Mouse (Mus musculus) adrenal gland, postnatal 4 days (tissue): ENCODE data around the gene Lgals4. TPM values are rescaled to one million over a fixed set of nuclear protein-coding genes. Genes with fewer than 3 reads are reported as not detected.
A peak's percentile ranks its signal among the peaks of the same experiment; 100 is the strongest.

Experiments used
- DNase-seq, 2 experiments: peaks; one replicate each; pipeline ENCODE4 v3.0.0; 2021 to 2022; ENCODE audit warnings: low spot score in 2 of 2, mixed read lengths in 2 of 2
- long read RNA-seq, 2 experiments: library from polyadenylated mRNA; stranded (forward); transcript quantifications; one replicate each; pipeline ENCODE4 v2.0.0; 2021
- total RNA-seq, 2 experiments: library from RNA; stranded (reverse); gene quantifications; 2 replicates each; pipeline ENCODE4 v1.2.3; 2021

Gene Lgals4
- 10 to 100 TPM; 29.2 to 33.2 TPM for total RNA-seq
- long read RNA-seq, experiment 1, partial matches to known transcripts: 1 of 1 reads
- long read RNA-seq, experiment 1, other reads (novel, unspliced or antisense): 0 of 1 reads
- long read RNA-seq, experiment 2, partial matches to known transcripts: 2 of 16 reads
- long read RNA-seq, experiment 2, other reads (novel, unspliced or antisense): 11 of 16 reads

- peak in 1 of 2 experiments; percentile 2 for DNase-seq
Observed at GRCm38 (mm10) chr7:28833723-28834347, at the start of gene Lgals4. TSS of gene Lgals4 (plus strand) at chr7:28833854.

GRCm38 (mm10) chr7:28785161-28785560 is 48.5 kb upstream of the Lgals4 start:
- no peak for DNase-seq

DNA sequence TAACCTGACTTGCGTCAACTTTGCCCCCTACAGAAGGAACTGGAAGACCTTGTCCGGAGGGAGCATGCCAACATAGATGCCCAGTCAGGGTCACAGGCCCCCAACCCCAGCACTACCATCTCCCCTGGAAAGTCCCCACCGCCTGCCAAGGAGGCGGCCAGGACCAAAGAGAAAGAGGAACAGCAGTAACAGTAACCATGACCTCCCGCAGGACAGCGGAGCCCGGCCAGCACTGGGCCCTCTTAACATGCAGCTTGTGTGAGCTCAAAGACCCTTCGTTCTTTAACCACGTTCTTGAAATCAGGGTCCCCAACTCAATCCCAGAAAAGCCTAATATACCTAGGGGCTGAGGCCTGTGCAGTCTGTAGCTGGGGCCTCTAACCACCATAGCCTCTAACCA is 45.8 kb upstream of the Lgals4 start:
- no peak for DNase-seq

DNA sequence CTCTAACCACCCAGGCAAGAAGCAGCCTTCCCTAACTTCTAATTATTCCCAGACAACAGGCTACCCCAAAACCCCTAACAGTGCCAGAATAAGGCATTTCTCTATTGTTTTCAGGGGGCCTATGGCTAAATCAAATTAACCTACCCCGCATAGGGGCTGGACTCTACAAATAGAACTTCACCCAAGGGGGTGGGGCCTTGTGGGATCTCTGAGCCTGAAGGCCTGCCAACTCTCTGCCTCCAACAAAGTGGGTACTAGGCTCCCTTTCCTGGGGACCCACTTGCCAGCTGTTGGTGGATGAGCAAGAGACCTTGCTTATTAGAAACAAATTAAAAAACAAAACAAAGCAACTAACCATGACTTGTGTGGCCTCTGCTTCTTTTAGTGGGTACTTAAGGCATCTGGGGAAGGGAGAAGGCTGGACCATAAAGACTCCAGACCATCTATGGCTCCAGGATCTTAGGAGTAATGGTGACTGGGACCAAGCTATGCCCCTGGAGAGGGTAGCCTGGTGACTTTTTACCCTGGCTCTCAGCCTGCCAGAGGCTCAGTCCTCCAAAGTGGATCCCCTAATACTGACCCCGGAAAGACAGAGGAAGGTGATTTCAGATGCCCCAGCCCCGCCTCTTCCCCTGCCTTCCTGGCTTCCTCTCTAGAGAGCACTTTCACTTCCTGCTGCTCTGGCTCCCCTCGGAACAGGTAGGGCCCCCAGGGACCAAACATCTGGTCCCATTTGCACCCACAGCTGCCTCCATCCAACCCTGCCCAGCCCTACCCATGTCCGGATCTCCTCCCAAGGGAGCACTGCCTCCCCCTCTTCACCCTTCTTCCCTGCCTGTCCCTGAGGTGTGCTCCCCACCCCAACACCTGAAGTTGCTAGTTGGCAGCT is 45.1 kb upstream of the Lgals4 start, which contains the start of gene Rinl:
Gene Rinl, plus strand, starts transcription at position 663 of the 889 bp plus-strand sequence.
- DNase-seq: no peak

GRCm38 (mm10) chr7:28789235-28789634 is 44.4 kb upstream of the Lgals4 start:
- DNase-seq: no peak

- DNase-seq: no peak
Observed at GRCm38 (mm10) chr7:28790066-28790806, 43.4 kb upstream of the Lgals4 start.

- no peak for DNase-seq
Observed at GRCm38 (mm10) chr7:28791706-28792105, 41.9 kb upstream of the Lgals4 start.

- DNase-seq: no peak
Observed at GRCm38 (mm10) chr7:28792391-28793185, 41.1 kb upstream of the Lgals4 start.

DNA sequence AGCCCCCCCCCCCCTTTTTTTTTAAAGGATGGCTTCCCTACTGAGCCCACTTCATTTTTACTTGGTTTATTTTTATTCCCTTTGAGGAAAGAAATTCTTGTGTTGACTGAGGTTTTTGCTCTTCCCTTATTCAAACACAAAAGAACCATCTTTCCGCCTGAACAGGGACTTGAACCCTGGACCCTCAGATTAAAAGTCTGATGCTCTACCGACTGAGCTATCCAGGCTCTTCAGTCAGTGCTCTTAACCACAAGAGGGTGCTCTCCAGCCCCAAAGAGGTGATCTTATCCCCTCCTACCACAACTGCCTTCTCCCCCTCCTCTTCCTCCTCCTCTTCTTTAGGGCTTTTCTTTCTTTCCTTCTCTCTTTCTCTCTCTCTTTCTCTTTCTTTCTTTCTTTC is 39.8 kb upstream of the Lgals4 start:
- DNase-seq: no peak

GRCm38 (mm10) chr7:28794496-28794895 is 39.2 kb upstream of the Lgals4 start:
- DNase-seq: no peak

DNA sequence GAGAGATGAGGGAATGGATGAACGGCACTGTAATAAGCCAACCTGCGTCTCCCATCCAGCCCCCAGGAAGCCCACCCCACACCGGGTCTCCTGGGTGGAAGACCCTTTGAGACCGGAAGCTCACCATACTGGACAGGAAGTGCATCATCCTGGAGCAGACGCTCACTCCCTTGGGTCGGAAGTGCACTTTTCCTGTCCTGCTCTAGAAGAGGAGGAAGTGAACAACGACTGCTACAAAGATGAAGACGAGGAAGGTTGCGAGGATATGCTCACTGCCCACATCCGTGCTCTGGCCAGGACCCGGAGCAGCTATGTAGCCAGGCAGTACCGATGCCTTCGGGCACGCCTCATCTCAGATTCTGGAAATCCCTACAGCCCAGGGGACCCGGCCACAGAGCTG is 37.8 kb upstream of the Lgals4 start:
- no peak for DNase-seq

DNA sequence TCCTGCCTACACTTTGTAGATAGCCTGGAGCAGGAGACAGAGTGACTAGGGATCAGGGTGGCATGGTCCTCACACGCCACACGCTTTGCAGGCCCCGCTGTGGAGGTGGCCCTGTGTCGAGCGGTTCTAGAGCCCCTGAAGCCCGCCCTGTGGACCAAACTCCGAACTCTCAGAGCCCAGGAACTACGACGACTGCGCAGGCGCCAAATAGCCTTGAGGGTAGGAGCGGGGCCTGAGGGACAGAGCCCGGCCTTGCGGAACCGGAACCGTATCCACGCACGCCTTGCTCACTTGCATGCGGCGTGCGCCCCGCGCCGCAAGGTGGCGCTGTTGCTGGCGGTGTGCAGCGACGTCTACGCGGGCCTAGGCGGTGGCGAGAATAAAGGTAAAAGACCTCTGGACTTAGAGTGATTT is 37.1 kb upstream of the Lgals4 start:
- peak; percentile 67 to 77 for DNase-seq

DNA sequence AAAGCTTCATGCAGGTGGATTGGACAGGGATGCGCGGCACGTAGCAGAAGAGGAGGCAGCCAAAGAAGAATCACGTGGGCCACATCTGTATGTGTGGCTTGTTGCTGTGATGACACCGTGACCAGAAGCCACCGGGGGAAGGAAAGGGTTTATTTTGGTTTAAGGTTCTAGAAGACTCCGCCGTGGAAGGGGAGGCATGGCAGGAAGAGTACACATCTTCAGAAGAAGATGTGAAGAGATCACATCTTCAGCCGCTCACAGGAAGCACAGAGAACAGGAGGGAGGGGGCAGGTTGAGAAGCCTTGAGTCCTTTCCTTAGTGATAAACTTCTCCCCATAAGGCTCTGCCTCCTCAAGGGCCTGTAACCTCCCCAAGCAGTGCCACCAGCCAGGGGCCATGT is 33.7 kb upstream of the Lgals4 start:
- DNase-seq: no peak

GRCm38 (mm10) chr7:28801451-28801850 is 32.2 kb upstream of the Lgals4 start:
- DNase-seq: no peak

- DNase-seq: no peak
Observed at GRCm38 (mm10) chr7:28801901-28802670, 31.6 kb upstream of the Lgals4 start.

DNA sequence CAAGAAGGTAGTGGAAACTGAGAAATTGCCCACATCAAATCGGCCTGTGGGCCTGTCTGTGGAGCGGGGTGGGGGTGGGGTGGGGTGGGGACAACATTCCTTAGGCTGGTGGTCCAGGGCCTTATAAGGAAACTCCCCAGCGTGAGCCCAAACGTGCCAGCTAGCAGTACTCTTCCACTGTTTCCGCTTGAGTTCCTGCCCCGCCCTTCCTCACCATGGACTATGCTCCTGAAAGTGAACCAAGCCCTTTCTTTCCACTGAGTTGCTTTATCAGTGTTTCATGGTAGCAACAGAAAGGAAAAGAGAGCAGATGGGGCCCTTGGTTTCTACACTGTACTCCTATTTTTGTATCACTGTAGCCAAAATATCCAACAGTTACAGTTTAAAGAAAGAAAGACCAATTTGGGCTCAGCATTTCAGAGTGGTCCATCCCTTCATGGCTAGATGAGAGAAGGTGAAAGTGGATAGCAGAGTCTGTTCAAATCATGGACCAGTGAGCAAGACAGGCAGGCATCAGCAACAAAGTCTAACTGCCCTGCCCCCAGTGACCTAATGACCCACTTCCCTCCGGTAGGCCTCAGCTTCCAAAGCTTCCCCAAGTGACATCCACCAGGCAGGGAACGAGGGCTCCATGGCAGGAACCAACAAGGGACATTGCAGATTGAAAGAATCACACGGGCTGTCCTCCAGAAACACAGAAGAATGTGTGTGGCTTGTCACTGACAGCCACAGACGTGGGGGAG is 30.6 kb upstream of the Lgals4 start:
- DNase-seq: no peak

GRCm38 (mm10) chr7:28803756-28804155 is 29.9 kb upstream of the Lgals4 start:
- no peak for DNase-seq

DNA sequence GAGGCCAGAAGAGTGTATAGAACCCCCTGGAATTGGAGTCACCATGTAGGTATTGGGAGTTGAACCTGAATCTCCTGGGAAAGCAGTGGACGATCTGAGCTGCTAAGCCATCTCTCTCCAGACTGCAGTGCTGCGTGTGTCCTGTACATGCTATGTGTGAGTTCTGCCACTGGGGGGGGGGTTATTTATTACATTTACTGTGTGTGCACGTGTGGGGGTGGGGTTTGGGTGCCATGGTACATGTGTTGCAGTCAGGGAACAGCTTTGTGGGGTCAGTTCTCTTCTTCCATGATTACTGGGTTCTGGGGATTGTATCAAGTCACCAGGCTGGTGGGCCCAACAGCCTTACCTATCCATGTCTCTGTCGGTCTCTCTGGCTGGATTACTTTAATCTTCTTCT is 26.8 kb upstream of the Lgals4 start:
- DNase-seq: no peak

GRCm38 (mm10) chr7:28807641-28808220 is 25.9 kb upstream of the Lgals4 start:
- DNase-seq: no peak
